Mouse (Mus musculus) ES-Bruce4 (cell line): Measurements from ENCODE around the gene Elovl6. TPM values are rescaled to one million over a fixed set of nuclear protein-coding genes. Genes with fewer than 3 reads are reported as not detected.

Source experiments
- H3K27ac ChIP-seq: 2 replicates; pipeline ENCODE4 v1.5.1; 2012; ENCODE audit warnings: low read length, inconsistent platforms; ENCODE audit not compliant: insufficient read depth
- H3K27me3 ChIP-seq: 2 replicates; pipeline ENCODE4 v1.6.1; 2012; ENCODE audit warnings: mild to moderate bottlenecking, low read length, inconsistent platforms; ENCODE audit not compliant: control insufficient read depth, poor library complexity, insufficient read depth, severe bottlenecking
- H3K36me3 ChIP-seq: 2 replicates; pipeline ENCODE4 v1.6.1; 2012; ENCODE audit warnings: inconsistent platforms, mild to moderate bottlenecking, low read length, moderate library complexity; ENCODE audit not compliant: control insufficient read depth, poor library complexity, insufficient read depth, severe bottlenecking
- H3K4me1 ChIP-seq: one replicate; pipeline ENCODE4 v1.8.1; 2011; ENCODE audit warnings: low read length; ENCODE audit not compliant: control insufficient read depth, insufficient read depth
- H3K4me3 ChIP-seq: 2 replicates; pipeline ENCODE4 v1.5.1; 2011; ENCODE audit warnings: low read depth, mild to moderate bottlenecking, low read length
- H3K9ac ChIP-seq: 2 replicates; pipeline ENCODE4 v1.6.1; 2012; ENCODE audit warnings: low read depth, mild to moderate bottlenecking, inconsistent platforms; ENCODE audit not compliant: poor library complexity, severe bottlenecking
- H3K9me3 ChIP-seq: replicated peaks from 2 replicates; pipeline ENCODE4 v1.6.1; 2012; ENCODE audit warnings: mild to moderate bottlenecking, low read length, inconsistent platforms; ENCODE audit not compliant: control insufficient read depth, poor library complexity, insufficient read depth, severe bottlenecking
- CTCF ChIP-seq: IDR thresholded peaks from one replicate; pipeline ENCODE4 v1.8.1; 2011; ENCODE audit warnings: low read depth, low read length
- EP300 ChIP-seq: IDR thresholded peaks from 2 replicates; pipeline ENCODE4 v1.6.1; 2011; ENCODE audit warnings: low read depth, low read length; ENCODE audit not compliant: insufficient read depth
- POLR2A ChIP-seq: IDR thresholded peaks from one replicate; pipeline ENCODE4 v1.8.1; 2011; ENCODE audit warnings: low read length; ENCODE audit not compliant: insufficient read depth
- polyA plus RNA-seq: library from polyadenylated mRNA; stranded (reverse); fragments of >200 nt; gene quantifications from 2 replicates; pipeline ENCODE4 v1.2.4, GENCODE M21; 2011; ENCODE audit warnings: low read depth; ENCODE audit not compliant: missing spikeins, insufficient read depth, insufficient read length

Elovl6 gene
- polyA plus RNA-seq, 1 experiment = 124 TPM

- TF ChIP-seq POLR2A (no peak), EP300 (peak; percentile 99)
- Histone ChIP-seq H3K4me3 (no peak overlapping the region), H3K27ac (peak overlapping the region; percentile 94), H3K9ac (peak overlapping the region; percentile 58; the same call in 1 of the 2 replicates), H3K27me3 (no peaks in the 10 kb centered on the region), H3K4me1 (peaks cover 10% of the 10 kb centered on the region), H3K9me3 (no peaks in the 10 kb centered on the region), H3K36me3 (peaks cover 24% of the 10 kb centered on the region)
Measured at GRCm38 (mm10) chr3:129551581-129552290, 19.6 kb downstream of the Elovl6 start.

DNA sequence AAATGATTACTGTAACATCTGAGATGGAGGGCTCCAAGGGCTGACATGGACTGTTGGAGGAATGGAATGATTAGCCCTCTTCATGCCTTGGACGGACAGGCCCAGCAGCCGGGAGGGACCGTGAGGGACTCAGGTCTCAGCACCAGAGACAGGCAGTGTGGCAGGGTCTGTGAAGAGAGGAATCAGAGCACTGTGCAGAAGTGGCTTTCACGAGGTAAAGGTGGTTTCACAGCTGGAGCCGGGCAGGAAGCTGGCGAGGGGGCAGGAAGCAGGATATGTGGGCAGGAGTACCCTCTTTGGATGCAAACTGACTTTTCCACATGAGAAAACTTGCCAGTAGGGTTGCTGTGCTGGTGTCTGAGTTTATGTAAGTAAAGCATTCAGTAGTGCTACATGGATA, 20.2 kb downstream of the Elovl6 start:
- peak overlapping the region; percentile 24; the same call in 1 of the 2 replicates for H3K4me3 ChIP-seq
- peaks cover 12% of the 10 kb centered on the region for H3K4me1 ChIP-seq
- 0 out of 2 replicates have a peak overlapping the region, but pooled peaks have one; percentile 3 for H3K9ac ChIP-seq
- H3K9me3 ChIP-seq = no peaks in the 10 kb centered on the region
- peak overlapping the region; percentile 39 for H3K27ac ChIP-seq
- peaks cover 22% of the 10 kb centered on the region for H3K36me3 ChIP-seq
- no peak for TF ChIP-seq CTCF
- peak; percentile 69; the same call in 1 of the 2 replicates for TF ChIP-seq EP300
- H3K27me3 ChIP-seq = no peaks in the 10 kb centered on the region

- 0 out of 2 replicates have a peak overlapping the region, but pooled peaks have one; percentile 3 for H3K9ac ChIP-seq
Measured at GRCm38 (mm10) chr3:129553173-129553572, 21.0 kb downstream of the Elovl6 start.

DNA sequence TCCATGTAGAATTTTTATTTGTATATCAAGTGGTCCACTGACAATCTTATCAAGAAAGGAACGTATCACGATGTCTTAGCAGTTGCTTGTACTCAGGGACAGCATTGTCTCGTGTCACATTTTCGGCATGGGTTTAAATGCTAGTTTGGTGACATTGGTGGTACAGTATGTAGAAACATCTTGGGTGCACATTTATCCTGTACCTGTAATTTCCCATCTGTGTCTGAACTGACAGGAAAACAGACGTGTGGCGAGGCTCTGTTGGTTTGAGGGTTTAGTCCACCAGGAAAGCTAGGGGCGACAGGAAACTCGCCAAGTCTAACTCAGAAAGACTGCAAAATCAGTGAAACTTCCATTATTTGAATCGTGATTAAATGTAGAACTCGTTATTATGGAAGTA, 21.5 kb downstream of the Elovl6 start:
- H3K4me3 ChIP-seq = no peak overlapping the region
- H3K27ac ChIP-seq = no peak overlapping the region
- no peaks in the 10 kb centered on the region for H3K9me3 ChIP-seq
- H3K36me3 ChIP-seq = peaks cover 22% of the 10 kb centered on the region
- no peak overlapping the region for H3K9ac ChIP-seq
- H3K4me1 ChIP-seq = peaks cover 14% of the 10 kb centered on the region
- TF ChIP-seq CTCF = no peak
- no peaks in the 10 kb centered on the region for H3K27me3 ChIP-seq

More at GRCm38 (mm10) chr3:129553173-129553572, 21.0 kb downstream of the Elovl6 start:
- Histone ChIP-seq H3K27me3 (no peaks in the 10 kb centered on the region), H3K4me3 (no peak overlapping the region), H3K9me3 (no peaks in the 10 kb centered on the region), H3K27ac (no peak overlapping the region), H3K36me3 (peaks cover 22% of the 10 kb centered on the region), H3K4me1 (peaks cover 14% of the 10 kb centered on the region)
- TF ChIP-seq EP300 (no peak), CTCF (no peak), POLR2A (no peak)

DNA sequence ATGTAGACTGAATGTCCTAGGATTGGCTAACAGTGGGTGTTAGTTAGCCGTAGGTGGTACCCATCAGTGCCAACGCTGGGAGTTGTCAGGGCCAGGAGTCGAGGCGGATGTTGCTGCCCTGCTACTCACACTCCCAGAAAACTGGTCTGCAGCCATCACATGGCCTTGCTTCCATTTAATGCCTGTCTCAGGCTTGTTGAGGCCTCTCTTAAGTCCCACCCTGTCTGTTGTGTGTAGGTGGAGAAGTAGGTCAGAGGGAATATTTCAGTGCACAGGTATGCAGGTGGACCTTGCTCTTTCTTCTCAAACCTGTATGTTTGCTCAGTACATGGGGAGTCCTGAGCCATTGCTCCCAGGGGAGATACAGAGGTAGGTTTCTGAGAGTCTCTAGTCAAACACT, 22.3 kb downstream of the Elovl6 start:
- Histone ChIP-seq H3K9ac (no peak overlapping the region), H3K27ac (no peak overlapping the region; the same call in 1 of the 2 replicates), H3K36me3 (peaks cover 20% of the 10 kb centered on the region), H3K9me3 (no peaks in the 10 kb centered on the region), H3K27me3 (no peaks in the 10 kb centered on the region), H3K4me1 (peaks cover 12% of the 10 kb centered on the region), H3K4me3 (no peak overlapping the region)
- TF ChIP-seq EP300 (no peak), CTCF (no peak), POLR2A (no peak)

DNA sequence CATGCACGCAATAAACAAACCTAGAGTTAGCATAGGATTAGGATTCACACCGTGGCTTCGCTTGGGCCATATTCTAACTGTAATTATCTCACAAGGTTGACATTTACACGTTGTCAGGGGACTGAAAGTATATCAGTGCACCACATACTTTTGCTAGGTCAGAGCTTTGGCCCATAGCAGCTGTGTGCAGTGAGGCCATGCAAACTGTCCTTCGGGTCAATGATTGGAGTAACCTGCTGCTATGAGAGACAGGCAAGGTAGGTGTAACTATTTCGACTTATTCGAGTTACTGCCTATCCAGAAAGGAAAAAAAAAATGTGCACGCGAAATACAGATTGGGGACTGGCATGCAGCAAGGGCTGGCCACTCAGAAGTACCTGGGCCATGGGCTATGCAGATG, 24.9 kb downstream of the Elovl6 start:
- H3K27ac ChIP-seq = no peak overlapping the region
- H3K4me3 ChIP-seq = no peak overlapping the region
- peaks cover 12% of the 10 kb centered on the region for H3K4me1 ChIP-seq
- TF ChIP-seq EP300 = no peak
- TF ChIP-seq CTCF = no peak
- TF ChIP-seq POLR2A = no peak
- H3K9me3 ChIP-seq = no peaks in the 10 kb centered on the region
- H3K9ac ChIP-seq = no peak overlapping the region
- H3K27me3 ChIP-seq = no peaks in the 10 kb centered on the region
- H3K36me3 ChIP-seq = peaks cover 29% of the 10 kb centered on the region
